Mouse (Mus musculus): ENCODE measurements around the gene Eif4h. TPM values are rescaled to one million over a fixed set of nuclear protein-coding genes. Genes with fewer than 3 reads are reported as not detected.

Eif4h gene
- polyA plus RNA-seq, 1 experiment from 2014 or later: 336 TPM

DNA sequence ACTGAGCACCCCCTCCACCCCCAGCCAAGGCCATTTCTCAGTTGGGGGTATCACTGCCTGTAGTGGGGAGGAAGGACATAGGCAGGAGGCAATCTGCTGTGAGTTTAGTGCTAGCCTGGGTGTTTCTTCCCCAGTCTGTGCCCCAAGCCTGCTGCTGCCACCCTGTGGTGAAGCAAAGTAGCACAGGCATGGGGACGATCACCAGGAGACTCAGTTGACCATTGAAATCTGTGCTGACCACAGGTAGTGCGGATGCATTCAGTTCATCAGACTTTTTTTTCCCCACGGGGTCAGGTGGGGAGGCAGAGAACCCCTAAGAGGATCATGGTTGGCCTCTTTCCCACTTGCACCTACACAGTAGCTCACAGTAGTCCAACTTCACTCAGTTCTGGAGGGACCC lies 22.2 kb downstream of the Eif4h start:
- no peak overlapping the region for H3K27ac ChIP-seq
- H3K27me3 ChIP-seq: no peaks in the 10 kb centered on the region
- peaks cover 78% of the 10 kb centered on the region for H3K36me3 ChIP-seq
- no peak overlapping the region for H3K4me3 ChIP-seq
- ATAC-seq (ENCODE audit: low FRiP score): no peak
- no peak overlapping the region for H3K9ac ChIP-seq
- H3K4me2 ChIP-seq: no peak overlapping the region
- no peaks in the 10 kb centered on the region for H3K9me3 ChIP-seq
- H3K4me1 ChIP-seq (replicated peaks): peaks cover 5% of the 10 kb centered on the region
- 64% methylated on average over 3 of the region's 3 CpGs for WGBS

DNA sequence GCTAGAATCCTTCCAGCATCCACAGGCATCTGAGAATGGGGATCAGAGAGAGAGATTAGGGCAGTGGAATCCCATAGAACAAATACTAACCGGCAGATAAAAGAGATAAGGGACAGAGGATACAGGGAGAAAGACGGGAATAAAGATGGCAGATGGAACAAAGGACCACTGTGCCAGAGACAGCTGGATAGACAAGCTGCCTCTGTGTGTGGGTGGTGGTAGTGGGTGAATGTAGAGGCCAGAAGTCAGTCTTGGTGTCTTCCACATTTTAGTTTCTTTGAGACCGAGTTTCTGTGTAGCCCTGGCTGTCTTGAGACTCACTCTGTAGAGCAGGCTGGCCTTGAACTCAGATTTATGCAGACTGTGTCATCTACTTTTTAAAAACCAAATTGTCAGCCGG lies 23.5 kb downstream of the Eif4h start:
- no peak overlapping the region for H3K4me3 ChIP-seq
- WGBS: 66% methylated on average over 4 of the region's 4 CpGs
- H3K27me3 ChIP-seq: no peaks in the 10 kb centered on the region
- no peak overlapping the region for H3K27ac ChIP-seq
- peaks cover 65% of the 10 kb centered on the region for H3K36me3 ChIP-seq
- peaks cover 10% of the 10 kb centered on the region for H3K4me1 ChIP-seq (replicated peaks)
- no peak overlapping the region for H3K4me2 ChIP-seq
- no peak for ATAC-seq (ENCODE audit: low FRiP score)
- no peak overlapping the region for H3K9ac ChIP-seq
- no peaks in the 10 kb centered on the region for H3K9me3 ChIP-seq

DNA sequence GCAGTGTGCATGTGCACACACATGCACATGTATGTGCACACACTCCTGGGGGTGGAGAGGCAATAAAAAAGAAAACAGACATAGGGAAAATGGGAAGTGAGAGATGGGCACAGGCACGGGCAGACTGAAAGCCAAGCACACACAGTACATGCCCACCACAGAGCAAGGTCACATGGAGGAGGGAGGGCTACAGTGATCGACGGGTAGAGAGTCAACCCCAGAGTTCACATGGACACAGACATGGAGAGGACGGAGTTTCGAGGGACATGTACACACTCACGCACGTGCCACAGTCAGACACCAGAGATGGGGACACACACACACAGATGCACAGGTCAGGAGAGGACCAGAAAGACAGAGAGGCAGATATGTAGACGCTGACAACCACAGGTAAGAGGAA lies 23.9 kb downstream of the Eif4h start:
- no peak for ATAC-seq (ENCODE audit: low FRiP score)
- Histone ChIP-seq H3K36me3 (peaks cover 61% of the 10 kb centered on the region), H3K4me3 (no peak overlapping the region), H3K9me3 (no peaks in the 10 kb centered on the region), H3K27ac (no peak overlapping the region), H3K4me2 (no peak overlapping the region), H3K4me1 (replicated peaks) (peaks cover 10% of the 10 kb centered on the region), H3K9ac (no peak overlapping the region), H3K27me3 (no peaks in the 10 kb centered on the region)
- WGBS: 90% methylated on average over 8 of the region's 8 CpGs

- no peak for ATAC-seq (ENCODE audit: low FRiP score)
- H3K36me3 ChIP-seq: peaks cover 55% of the 10 kb centered on the region
- H3K4me3 ChIP-seq: no peak within 1 kb of the TSS
- no peaks in the 10 kb centered on the region for H3K9me3 ChIP-seq
- H3K9ac ChIP-seq: no peak within 1 kb of the TSS; the same call in 1 of the 2 replicates
- peaks cover 10% of the 10 kb centered on the region for H3K4me1 ChIP-seq (replicated peaks)
- 92% methylated on average over 7 of the region's 7 CpGs for WGBS
- no peak within 1 kb of the TSS for H3K27ac ChIP-seq
- H3K27me3 ChIP-seq: no peaks in the 10 kb centered on the region
- H3K4me2 ChIP-seq: no peak within 1 kb of the TSS
Measured at GRCm38 (mm10) chr5:134614802-134615201, 24.5 kb downstream of the Eif4h start, which contains the start of gene Lat2. Lat2 (minus strand) TSS chr5:134615025.

GRCm38 (mm10) chr5:134614296-134614695 lies 25.0 kb downstream of the Eif4h start:
- Histone ChIP-seq H3K4me3 (no peak overlapping the region), H3K36me3 (peaks cover 50% of the 10 kb centered on the region), H3K27me3 (no peaks in the 10 kb centered on the region), H3K27ac (no peak overlapping the region), H3K4me2 (no peak overlapping the region), H3K9ac (no peak overlapping the region), H3K4me1 (replicated peaks) (peaks cover 10% of the 10 kb centered on the region), H3K9me3 (no peaks in the 10 kb centered on the region)
- WGBS: 92% methylated on average over 8 of the region's 8 CpGs
- no peak for ATAC-seq (ENCODE audit: low FRiP score)

GRCm38 (mm10) chr5:134613727-134614126 lies 25.6 kb downstream of the Eif4h start:
- H3K4me2 ChIP-seq: no peak overlapping the region
- no peaks in the 10 kb centered on the region for H3K9me3 ChIP-seq
- H3K36me3 ChIP-seq: peaks cover 45% of the 10 kb centered on the region
- no peak overlapping the region for H3K4me3 ChIP-seq
- H3K4me1 ChIP-seq (replicated peaks): peaks cover 10% of the 10 kb centered on the region
- no peak overlapping the region; the same call in none of the 2 replicates for H3K9ac ChIP-seq
- no peak for ATAC-seq (ENCODE audit: low FRiP score)
- H3K27ac ChIP-seq: no peak overlapping the region
- H3K27me3 ChIP-seq: no peaks in the 10 kb centered on the region
- 84% methylated on average over 9 of the region's 9 CpGs for WGBS

DNA sequence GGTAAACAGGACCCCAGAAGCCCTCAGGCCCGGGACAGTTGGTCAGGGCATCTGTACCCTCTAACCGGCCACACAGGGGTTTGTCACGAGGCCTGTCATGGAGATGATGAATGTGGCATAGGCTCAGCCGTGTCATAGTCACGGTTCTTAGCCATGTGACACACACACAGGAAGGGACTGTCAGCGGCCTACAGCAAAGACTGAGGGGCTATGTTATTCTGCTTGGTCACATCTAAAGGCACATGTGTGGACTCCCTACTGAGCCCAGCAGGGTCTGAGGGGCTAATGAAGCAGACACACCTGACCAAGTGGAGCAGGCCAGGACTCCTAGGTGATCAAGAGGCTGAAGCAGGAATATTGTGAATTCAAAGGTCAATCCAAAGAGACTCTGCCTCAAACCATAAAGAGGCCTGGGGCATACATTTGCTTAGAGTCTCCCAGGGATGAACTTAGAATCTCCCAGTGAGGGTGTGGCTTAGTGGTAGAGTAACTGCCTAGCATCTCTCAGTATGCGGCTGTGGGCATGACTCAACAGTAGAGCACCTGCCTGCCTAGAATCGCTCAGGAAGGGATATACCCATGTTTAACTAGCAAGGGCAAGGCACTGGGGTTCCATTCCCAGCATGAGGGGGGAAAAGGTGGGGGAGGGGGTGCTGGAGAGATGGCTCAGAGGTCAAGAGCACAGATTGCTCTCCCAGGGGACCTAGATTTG lies 27.3 kb downstream of the Eif4h start:
- Histone ChIP-seq H3K4me3 (no peak overlapping the region), H3K9ac (no peak overlapping the region), H3K4me1 (replicated peaks) (peaks cover 10% of the 10 kb centered on the region), H3K27me3 (no peaks in the 10 kb centered on the region), H3K4me2 (no peak overlapping the region), H3K36me3 (peaks cover 27% of the 10 kb centered on the region), H3K27ac (peak overlapping the region; percentile 64), H3K9me3 (no peaks in the 10 kb centered on the region)
- no peak for ATAC-seq (ENCODE audit: low FRiP score)
- 41% methylated on average over 8 of the region's 8 CpGs for WGBS

GRCm38 (mm10) chr5:134609916-134610643 lies 29.2 kb downstream of the Eif4h start:
- Histone ChIP-seq H3K27ac (no peak overlapping the region), H3K27me3 (no peaks in the 10 kb centered on the region), H3K9me3 (no peaks in the 10 kb centered on the region), H3K36me3 (peaks cover 17% of the 10 kb centered on the region), H3K4me3 (no peak overlapping the region), H3K4me1 (replicated peaks) (peaks cover 10% of the 10 kb centered on the region), H3K9ac (no peak overlapping the region), H3K4me2 (no peak overlapping the region)
- ATAC-seq (ENCODE audit: low FRiP score): no peak
- 84% methylated on average over 12 of the region's 12 CpGs for WGBS

DNA sequence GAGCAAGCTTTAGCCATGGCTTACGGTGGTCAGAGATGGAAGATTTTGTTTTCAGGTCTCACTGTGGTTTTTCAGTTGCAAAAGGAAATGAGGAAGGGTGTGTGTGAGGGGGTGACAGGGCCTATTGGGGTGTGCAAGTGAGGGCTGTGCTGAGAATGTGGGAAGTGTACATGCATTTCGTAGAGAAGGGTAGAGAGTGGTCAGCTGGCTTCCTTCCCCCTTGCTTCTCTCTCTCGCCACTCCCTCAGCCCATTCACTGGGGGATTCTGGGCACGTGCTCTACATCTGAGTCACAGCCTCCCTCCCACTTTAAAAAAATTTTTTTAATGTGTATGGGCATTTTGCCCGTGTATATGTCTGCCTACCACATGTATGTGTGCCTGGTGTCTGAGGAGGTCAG lies 32.2 kb downstream of the Eif4h start:
- Histone ChIP-seq H3K36me3 (peaks cover 12% of the 10 kb centered on the region; the same call in 1 of the 2 replicates), H3K4me2 (no peak overlapping the region), H3K4me1 (replicated peaks) (peaks cover 7% of the 10 kb centered on the region), H3K4me3 (no peak overlapping the region), H3K27ac (no peak overlapping the region), H3K9me3 (no peaks in the 10 kb centered on the region), H3K27me3 (no peaks in the 10 kb centered on the region), H3K9ac (no peak overlapping the region)
- ATAC-seq (ENCODE audit: low FRiP score): no peak
- WGBS: 70% methylated on average over 5 of the region's 5 CpGs

DNA sequence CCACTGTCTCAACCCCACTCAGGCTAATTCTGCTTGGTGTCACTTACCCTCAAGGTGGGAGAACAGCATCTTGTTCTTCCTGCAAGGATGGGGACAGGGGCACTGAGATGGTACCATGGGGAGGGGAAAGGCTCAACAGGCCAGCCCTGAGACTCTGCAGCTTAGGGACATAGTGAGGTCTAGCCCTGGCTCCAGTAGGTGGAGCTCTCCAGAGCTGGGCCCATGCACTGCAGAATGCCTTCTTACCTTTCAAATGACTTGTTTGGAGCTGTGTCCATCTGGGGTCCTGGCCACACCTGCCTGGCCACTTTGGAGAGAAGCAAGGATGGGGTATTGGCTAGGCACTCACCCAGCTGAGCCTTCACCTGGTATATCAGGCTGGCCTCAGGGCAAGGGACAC lies 33.0 kb downstream of the Eif4h start:
- no peaks in the 10 kb centered on the region for H3K4me1 ChIP-seq (replicated peaks)
- H3K36me3 ChIP-seq: peaks cover 12% of the 10 kb centered on the region; the same call in 1 of the 2 replicates
- no peak overlapping the region for H3K4me2 ChIP-seq
- H3K9ac ChIP-seq: no peak overlapping the region
- H3K4me3 ChIP-seq: no peak overlapping the region
- no peak overlapping the region; the same call in 1 of the 2 replicates for H3K27ac ChIP-seq
- ATAC-seq (ENCODE audit: low FRiP score): no peak
- no peaks in the 10 kb centered on the region for H3K9me3 ChIP-seq
- H3K27me3 ChIP-seq: no peaks in the 10 kb centered on the region

DNA sequence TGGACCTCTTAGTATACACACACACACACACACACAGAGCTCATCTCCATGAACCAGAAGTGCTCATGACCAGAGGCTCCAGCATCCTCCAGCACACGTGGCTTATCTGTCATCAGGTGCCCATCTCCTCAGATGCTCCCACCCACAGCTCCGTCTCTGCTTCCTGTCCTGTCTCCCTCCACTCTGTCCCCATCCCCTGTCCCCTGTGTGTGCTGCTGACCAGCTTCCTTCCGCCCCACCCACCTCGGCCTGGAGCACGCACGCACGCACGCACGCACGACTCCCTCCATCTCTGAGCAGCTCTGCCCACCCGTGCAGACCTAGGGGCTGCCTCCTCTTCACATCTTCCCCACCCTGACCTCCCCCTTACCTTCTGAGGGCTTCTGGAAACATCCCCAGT lies 34.9 kb downstream of the Eif4h start:
- Histone ChIP-seq H3K9me3 (no peaks in the 10 kb centered on the region), H3K4me1 (replicated peaks) (no peaks in the 10 kb centered on the region), H3K27me3 (no peaks in the 10 kb centered on the region), H3K4me3 (no peak overlapping the region), H3K27ac (no peak overlapping the region), H3K9ac (no peak overlapping the region), H3K36me3 (peaks cover 29% of the 10 kb centered on the region), H3K4me2 (no peak overlapping the region)
- no peak for ATAC-seq (ENCODE audit: low FRiP score)
- WGBS: 85% methylated on average over 11 of the region's 11 CpGs

DNA sequence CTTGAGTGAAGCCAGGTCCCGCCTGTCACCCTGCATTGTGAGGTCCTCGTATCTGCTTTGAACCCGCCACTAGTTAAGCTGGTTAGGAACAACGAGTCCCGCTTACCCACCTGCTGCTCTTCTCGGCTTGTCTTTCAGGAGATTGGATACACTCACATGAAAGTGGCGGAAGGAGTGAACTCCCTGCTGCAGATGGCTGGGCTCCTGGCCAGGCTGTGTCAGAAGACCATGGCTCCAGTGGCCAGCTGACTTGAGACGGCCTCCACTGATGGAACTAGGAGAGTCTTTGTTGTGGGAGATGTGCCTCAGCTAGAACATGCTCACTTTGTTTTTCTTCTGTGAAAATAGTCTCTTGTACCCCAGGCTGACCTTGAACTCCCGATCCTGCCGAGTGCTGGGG lies 41.6 kb downstream of the Eif4h start:
- no peak overlapping the region; the same call in 1 of the 2 replicates for H3K27ac ChIP-seq
- H3K27me3 ChIP-seq: no peaks in the 10 kb centered on the region
- no peaks in the 10 kb centered on the region for H3K9me3 ChIP-seq
- H3K4me2 ChIP-seq: no peak overlapping the region
- peaks cover 82% of the 10 kb centered on the region for H3K36me3 ChIP-seq
- no peaks in the 10 kb centered on the region for H3K4me1 ChIP-seq (replicated peaks)
- H3K4me3 ChIP-seq: no peak overlapping the region
- ATAC-seq (ENCODE audit: low FRiP score): no peak
- 90% methylated on average over 10 of the region's 10 CpGs for WGBS
- no peak overlapping the region for H3K9ac ChIP-seq

DNA sequence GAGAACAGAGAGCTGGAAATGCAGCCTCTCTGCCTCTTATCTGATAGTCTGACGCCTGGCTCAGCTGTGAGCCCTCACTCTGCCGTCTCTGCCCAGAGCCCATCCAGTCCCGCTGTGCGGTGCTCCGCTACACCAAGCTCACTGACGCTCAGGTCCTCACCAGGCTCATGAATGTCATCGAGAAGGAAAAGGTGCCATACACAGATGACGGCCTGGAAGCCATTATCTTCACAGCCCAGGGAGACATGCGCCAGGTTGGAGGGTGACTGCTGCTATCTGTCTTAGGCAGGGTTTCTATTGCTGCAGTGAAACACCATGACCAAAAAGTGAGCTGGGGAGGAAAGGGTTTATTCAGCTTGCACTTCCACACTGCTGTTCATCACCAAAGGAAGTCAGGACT lies 46.2 kb downstream of the Eif4h start:
- no peak overlapping the region for H3K27ac ChIP-seq
- no peaks in the 10 kb centered on the region for H3K27me3 ChIP-seq
- no peak overlapping the region for H3K4me3 ChIP-seq
- H3K9ac ChIP-seq: no peak overlapping the region
- no peaks in the 10 kb centered on the region for H3K4me1 ChIP-seq (replicated peaks)
- H3K36me3 ChIP-seq: peaks cover 87% of the 10 kb centered on the region
- no peak for ATAC-seq (ENCODE audit: low FRiP score)
- H3K9me3 ChIP-seq: no peaks in the 10 kb centered on the region
- WGBS: 92% methylated on average over 9 of the region's 9 CpGs
- no peak overlapping the region for H3K4me2 ChIP-seq

Data from hindbrain, embryonic 13.5 days (tissue).